ENCODE assay signal across 9 mouse cellular contexts in the genomic region with DNA sequence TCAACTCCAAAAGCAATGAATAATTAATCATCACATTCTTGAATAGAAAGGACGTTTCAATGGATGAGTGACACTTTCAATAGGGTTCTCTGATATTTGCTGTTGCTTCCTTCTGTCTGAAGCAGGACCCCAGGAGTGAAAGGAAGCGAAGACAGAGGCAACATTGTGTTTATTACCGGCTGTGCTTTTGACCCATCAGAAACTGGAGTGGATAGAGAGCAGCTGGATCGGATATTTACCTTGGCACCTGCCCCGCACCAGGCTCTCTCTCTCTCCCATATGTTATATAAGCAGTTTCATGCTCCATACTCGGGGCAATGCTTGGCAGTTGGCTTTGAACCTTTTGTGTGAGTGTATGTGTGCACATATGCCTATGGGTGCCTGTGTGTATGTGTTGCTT. TPM values are rescaled to one million over a fixed set of nuclear protein-coding genes. Genes with fewer than 3 reads are reported as not detected.
DNase-seq lines count a peak whose midpoint lies in the region; ATAC-seq lines count a peak whose summit lies in the region.
"Had no signal": no experiment of that assay in that cellular context is flagged by ENCODE, and none has a peak within 500 bp of the region (broad histone marks: within the 10 kb centered on the region; RNA-seq: fewer than 3 reads in every experiment).

No protein-coding gene starts in this region.

- DNase-seq in heart, postnatal 4 days, result no peak
- DNase-seq in embryonic facial prominence, embryonic 14.5 days (ENCODE audit: low spot score), result peak; percentile 38
- DNase-seq in midbrain, embryonic 14.5 days, result no peak
- no peak for DNase-seq in adrenal gland, postnatal 4 days (ENCODE audit: low spot score in 2 of 2)
- no peak for DNase-seq in gastrocnemius, postnatal 4 days (ENCODE audit: low spot score in 2 of 2)
- DNase-seq in left cerebral cortex, adult 9 months (ENCODE audit: low spot score in 2 of 2), result no peak

- H3K27me3 ChIP-seq in heart, embryonic 16.5 days (ENCODE audit: control insufficient read depth, insufficient read depth, low read length), result no peaks in the 10 kb centered on the region
- H3K27me3 ChIP-seq in embryonic facial prominence, embryonic 14.5 days (replicated peaks; ENCODE audit: control insufficient read depth, insufficient read depth, low read length), result no peaks in the 10 kb centered on the region
- H3K27me3 ChIP-seq in hindbrain, embryonic 13.5 days, result no peaks in the 10 kb centered on the region
- H3K27me3 ChIP-seq in midbrain, embryonic 14.5 days (ENCODE audit: control insufficient read depth, insufficient read depth, low read length), result no peaks in the 10 kb centered on the region

- WGBS in heart, embryonic 16.5 days, result 55% methylated on average over 6 of the region's 6 CpGs
- 59% methylated on average over 6 of the region's 6 CpGs for WGBS in embryonic facial prominence, embryonic 14.5 days
- WGBS in hindbrain, embryonic 13.5 days, result 13% methylated on average over 6 of the region's 6 CpGs
- 3% methylated on average over 6 of the region's 6 CpGs for WGBS in midbrain, embryonic 14.5 days

- H3K27ac ChIP-seq in heart, embryonic 16.5 days (ENCODE audit: low read length), result peak overlapping the region; percentile 85
- H3K27ac ChIP-seq in embryonic facial prominence, embryonic 14.5 days (replicated peaks; ENCODE audit: low read depth, low read length), result no peak overlapping the region
- peak overlapping the region; percentile 90; the same call in 1 of the 2 replicates for H3K27ac ChIP-seq in hindbrain, embryonic 13.5 days
- H3K27ac ChIP-seq in midbrain, embryonic 14.5 days (replicated peaks; ENCODE audit: low read depth, low read length), result peak overlapping the region; percentile 87
- H3K27ac ChIP-seq: liver, embryonic 14.5 days had no signal

- peaks cover 17% of the 10 kb centered on the region for H3K4me1 ChIP-seq in heart, embryonic 16.5 days (ENCODE audit: control insufficient read depth, insufficient read depth, low read length)
- peaks cover 6% of the 10 kb centered on the region; the same call in 1 of the 2 replicates for H3K4me1 ChIP-seq in embryonic facial prominence, embryonic 14.5 days (ENCODE audit: control insufficient read depth, insufficient read depth, low read length)
- H3K4me1 ChIP-seq in hindbrain, embryonic 13.5 days (replicated peaks), result peaks cover 12% of the 10 kb centered on the region
- H3K4me1 ChIP-seq in midbrain, embryonic 14.5 days (ENCODE audit: control insufficient read depth, insufficient read depth, low read length), result peaks cover 10% of the 10 kb centered on the region

- no peak overlapping the region for H3K4me2 ChIP-seq in heart, embryonic 16.5 days (ENCODE audit: low read depth, low read length)
- H3K4me2 ChIP-seq in embryonic facial prominence, embryonic 14.5 days (ENCODE audit: low read depth, low read length), result peak overlapping the region; percentile 62
- H3K4me2 ChIP-seq in hindbrain, embryonic 13.5 days, result peak overlapping the region; percentile 59
- peak overlapping the region; percentile 58 for H3K4me2 ChIP-seq in midbrain, embryonic 14.5 days (ENCODE audit: low read length)

- ATAC-seq in heart, embryonic 16.5 days (replicated peaks; ENCODE audit: extremely low read depth, insufficient read depth, low FRiP score), result no peak
- no peak for ATAC-seq in embryonic facial prominence, embryonic 14.5 days (ENCODE audit: low read depth)
- peak; percentile 9 for ATAC-seq in hindbrain, embryonic 13.5 days (ENCODE audit: low FRiP score)
- ATAC-seq in midbrain, embryonic 14.5 days (ENCODE audit: low FRiP score, low TSS enrichment), result peak; percentile 29; the same call in 1 of the 2 replicates

- H3K9me3 ChIP-seq in heart, embryonic 16.5 days (replicated peaks; ENCODE audit: control insufficient read depth, low read length), result no peaks in the 10 kb centered on the region
- H3K9me3 ChIP-seq in embryonic facial prominence, embryonic 14.5 days (ENCODE audit: control insufficient read depth, low read length), result no peaks in the 10 kb centered on the region
- H3K9me3 ChIP-seq in hindbrain, embryonic 13.5 days, result no peaks in the 10 kb centered on the region
- no peaks in the 10 kb centered on the region for H3K9me3 ChIP-seq in midbrain, embryonic 14.5 days (ENCODE audit: control insufficient read depth, low read length)

- no peaks in the 10 kb centered on the region for H3K36me3 ChIP-seq in heart, embryonic 16.5 days (ENCODE audit: control insufficient read depth, insufficient read depth)
- no peaks in the 10 kb centered on the region for H3K36me3 ChIP-seq in embryonic facial prominence, embryonic 14.5 days (ENCODE audit: control insufficient read depth, insufficient read depth, low read length)
- no peaks in the 10 kb centered on the region for H3K36me3 ChIP-seq in hindbrain, embryonic 13.5 days
- H3K36me3 ChIP-seq in midbrain, embryonic 14.5 days (ENCODE audit: control insufficient read depth, insufficient read depth, low read length), result no peaks in the 10 kb centered on the region

- H3K9ac ChIP-seq in heart, embryonic 16.5 days (ENCODE audit: low read length), result peak overlapping the region; percentile 78
- H3K9ac ChIP-seq in embryonic facial prominence, embryonic 14.5 days (ENCODE audit: low read depth, low read length), result no peak overlapping the region
- H3K9ac ChIP-seq in hindbrain, embryonic 13.5 days, result peak overlapping the region; percentile 70; the same call in 1 of the 2 replicates
- H3K9ac ChIP-seq in midbrain, embryonic 14.5 days (replicated peaks; ENCODE audit: low read length), result no peak overlapping the region

- H3K4me3 ChIP-seq in heart, embryonic 16.5 days (ENCODE audit: low read length), result no peak overlapping the region
- no peak overlapping the region for H3K4me3 ChIP-seq in embryonic facial prominence, embryonic 14.5 days (ENCODE audit: low read depth, low read length)
- H3K4me3 ChIP-seq in hindbrain, embryonic 13.5 days, result peak overlapping the region; percentile 39; the same call in 1 of the 2 replicates
- no peak overlapping the region; the same call in 1 of the 2 replicates for H3K4me3 ChIP-seq in midbrain, embryonic 14.5 days (replicated peaks; ENCODE audit: low read depth, low read length)

RNA-seq across cellular contexts. Expression of a gene that starts 23.6 kb away (rescaled TPM):
- polyA plus RNA-seq in heart, embryonic 16.5 days (2015; fragmentation: Nextera tagmentation; extraction: Ambion mirVana), result 1.6 and 1.7 TPM in 2 replicates
- total RNA-seq in heart, postnatal 4 days (2021), result 1 to 10 TPM; 5.0 to 5.9 TPM
- 3.2 and 3.5 TPM in 2 replicates for polyA plus RNA-seq in embryonic facial prominence, embryonic 14.5 days (2014; fragmentation: Nextera tagmentation; extraction: Ambion mirVana)
- polyA plus RNA-seq in hindbrain, embryonic 13.5 days (2015; fragmentation: Nextera tagmentation; extraction: Ambion mirVana), result 1.5 and 1.6 TPM in 2 replicates
- 2.2 and 2.5 TPM in 2 replicates for polyA plus RNA-seq in midbrain, embryonic 14.5 days (2014; fragmentation: Nextera tagmentation; extraction: Ambion mirVana)
- total RNA-seq in adrenal gland, postnatal 4 days (2021), result 10 to 100 TPM; 11.0 to 11.2 TPM
- 1 to 10 TPM; 6.5 TPM for total RNA-seq in gastrocnemius, postnatal 4 days (2021)

Comparison
In these comparisons a context has a peak if more than half of its experiments do, and no peak if none do; other contexts are left out.
1. ATAC-seq: peak in hindbrain, embryonic 13.5 days (single experiment) and midbrain, embryonic 14.5 days (single experiment); none in heart, embryonic 16.5 days (single experiment) and embryonic facial prominence, embryonic 14.5 days (single experiment).
2. H3K9ac ChIP-seq: peak in heart, embryonic 16.5 days (single experiment) and hindbrain, embryonic 13.5 days (single experiment); none in embryonic facial prominence, embryonic 14.5 days (single experiment) and midbrain, embryonic 14.5 days (single experiment).